Mouse (Mus musculus): ENCODE measurements around the gene Aldob.
"Not testable (repeated sequence)": the region's sequence is repeated elsewhere in the genome, so short reads cannot be mapped to it uniquely, and the experiment has no call there.

Gene Aldob

DNA sequence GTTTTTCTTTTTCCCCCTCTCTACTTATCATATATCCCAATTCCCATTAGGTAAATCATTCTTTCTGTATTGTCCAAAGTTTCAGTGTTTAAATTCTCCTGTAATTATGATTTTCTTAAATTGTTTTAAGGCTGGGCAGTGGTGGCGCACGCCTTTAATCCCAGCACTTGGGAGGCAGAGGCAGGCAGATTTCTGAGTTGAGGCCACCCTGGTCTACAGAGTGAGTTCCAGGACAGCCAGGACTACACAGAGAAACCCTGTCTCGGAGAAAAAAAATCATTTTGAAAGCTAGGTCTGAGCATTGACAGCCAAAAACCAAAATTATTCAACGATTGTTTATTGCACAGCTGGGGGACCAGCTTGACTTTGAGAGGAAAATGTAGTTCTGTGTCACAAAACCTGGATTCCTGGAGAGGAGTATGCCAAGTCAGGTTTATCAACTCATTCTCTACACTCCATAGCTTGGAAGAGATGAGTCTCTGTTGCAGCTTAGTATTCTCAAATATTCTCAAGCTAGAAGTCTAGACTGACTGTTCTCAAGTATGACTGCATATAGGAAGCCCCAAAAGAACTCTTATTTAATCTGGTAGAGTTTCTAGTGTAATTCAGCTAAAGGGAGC, 13.6 kb downstream of the Aldob start:
- DNase-seq (ENCODE audit: low read depth, low spot score), result no peak

GRCm38 (mm10) chr4:49535036-49535435, 14.3 kb downstream of the Aldob start:
- DNase-seq (ENCODE audit: low read depth, low spot score), result no peak

DNA sequence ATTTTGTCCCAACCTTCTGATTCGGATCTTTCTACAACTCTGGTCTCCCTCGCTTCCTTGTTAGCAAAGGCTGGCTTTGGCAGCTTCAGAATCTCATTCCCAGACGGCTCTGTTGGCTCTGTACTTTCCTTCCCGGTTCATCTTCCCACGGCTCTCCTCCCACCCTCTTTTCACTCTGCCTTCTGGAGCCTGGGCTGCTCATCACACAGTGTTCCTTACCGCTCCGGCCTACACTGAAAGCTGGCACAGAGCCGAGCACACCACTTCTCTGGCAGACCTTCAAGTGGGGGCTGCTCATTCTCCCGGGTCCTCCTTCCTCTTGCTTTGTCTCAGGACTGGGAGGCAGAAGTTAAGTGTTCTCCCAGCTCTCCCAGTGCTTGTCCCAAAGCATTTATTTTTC, 26.8 kb downstream of the Aldob start:
- DNase-seq (ENCODE audit: low read depth, low spot score), result peak; percentile 92

DNA sequence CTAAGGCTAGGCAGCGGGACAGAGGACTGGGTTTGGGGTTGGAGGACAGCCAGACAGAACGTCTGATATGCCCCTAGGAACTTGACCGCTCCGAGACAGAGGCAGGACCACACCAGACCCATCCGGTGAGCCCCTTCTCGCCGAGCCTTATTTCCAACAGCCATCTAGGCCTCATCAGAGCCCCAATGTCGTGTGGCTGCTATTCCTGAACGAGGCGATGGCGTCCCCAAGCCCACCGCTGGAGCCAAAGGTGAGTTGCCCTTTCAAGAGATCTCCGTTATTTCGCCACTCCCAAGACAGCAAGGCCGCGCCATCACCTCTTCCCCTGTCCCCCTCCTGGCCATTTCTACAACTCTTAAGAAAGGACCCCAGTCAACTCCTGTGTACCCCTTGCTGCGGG, 28.0 kb downstream of the Aldob start:
- no peak for DNase-seq (ENCODE audit: low read depth, low spot score)

- peak; percentile 99 for DNase-seq (ENCODE audit: low read depth, low spot score)
Measured at GRCm38 (mm10) chr4:49520572-49521340, 28.6 kb downstream of the Aldob start, which contains the start of the genes Mrpl50 and Zfp189. TSS of gene Mrpl50 (minus strand) at chr4:49521093. TSS of gene Zfp189 (plus strand) at chr4:49521176.

- DNase-seq (ENCODE audit: low read depth, low spot score), result peak; percentile 6
Measured at GRCm38 (mm10) chr4:49519476-49519875, 29.9 kb downstream of the Aldob start.

DNA sequence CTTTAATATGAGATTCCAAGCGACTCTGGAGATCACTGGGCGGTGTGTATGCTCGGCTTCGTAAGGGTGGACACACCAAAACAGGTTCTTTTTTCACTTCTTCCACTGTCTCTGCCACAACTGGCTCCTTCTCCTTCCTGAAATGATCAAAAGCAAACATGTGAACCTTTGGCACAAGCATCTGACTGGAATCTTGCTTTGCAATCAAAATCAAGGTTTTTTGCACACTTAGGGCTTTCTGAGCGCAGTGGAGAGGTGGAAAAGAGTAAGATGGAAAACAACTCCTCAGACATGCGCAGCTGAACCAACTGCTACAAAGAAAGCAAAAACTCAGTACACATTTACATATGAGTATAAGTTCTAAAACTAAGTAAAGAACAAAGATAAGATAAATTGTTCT, 34.9 kb downstream of the Aldob start:
- no peak for DNase-seq (ENCODE audit: low read depth, low spot score)

GRCm38 (mm10) chr4:49512636-49513035, 36.7 kb downstream of the Aldob start:
- no peak for DNase-seq (ENCODE audit: low read depth, low spot score)

DNA sequence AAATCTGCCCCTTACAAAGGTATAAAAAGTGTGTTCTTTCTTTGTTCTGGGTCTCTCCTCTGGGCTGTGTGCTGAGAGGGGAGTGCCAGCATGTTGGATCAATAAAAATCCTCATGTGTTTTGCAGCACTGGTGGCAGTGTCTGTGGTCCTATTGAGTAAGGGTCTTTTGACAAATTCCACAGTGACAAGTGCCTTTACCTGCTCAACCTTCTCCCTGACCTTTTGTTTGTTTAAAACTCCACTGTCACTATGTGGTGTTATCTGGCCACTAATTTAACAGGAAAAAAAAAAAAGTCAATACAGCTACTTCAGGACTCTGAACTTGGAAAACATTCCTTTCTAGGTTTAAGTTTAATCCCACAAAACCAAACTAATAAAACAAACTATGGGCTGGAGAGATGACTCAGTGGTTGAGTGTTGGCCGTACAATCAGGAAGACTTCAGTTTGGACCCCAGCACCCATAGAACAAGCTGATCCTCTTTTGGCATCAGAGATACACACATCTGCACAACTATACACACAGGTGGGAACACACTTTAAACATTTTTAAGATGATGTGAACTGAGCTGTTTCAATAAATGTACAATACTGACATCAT, 39.0 kb downstream of the Aldob start:
- DNase-seq (ENCODE audit: low read depth, low spot score), result not testable (repeated sequence)

DNA sequence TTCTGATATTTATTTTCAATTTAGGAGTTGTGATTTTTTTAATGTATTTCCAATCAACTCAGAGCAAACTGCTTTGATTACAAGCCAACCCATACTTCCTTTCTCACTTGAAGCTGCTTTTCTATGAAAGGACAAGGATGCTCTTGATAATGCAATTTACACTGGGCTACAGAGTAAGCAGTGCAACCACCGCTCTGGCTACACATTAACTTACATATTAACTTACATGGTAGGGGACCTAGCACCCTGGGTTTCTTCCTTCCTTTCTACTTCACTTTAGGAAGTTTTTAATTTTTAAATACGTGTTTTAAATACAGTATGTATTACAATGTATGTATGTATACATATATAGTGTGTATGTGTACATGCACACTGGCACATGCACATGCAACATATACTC, 40.2 kb downstream of the Aldob start:
- DNase-seq (ENCODE audit: low read depth, low spot score), result no peak

- DNase-seq (ENCODE audit: low read depth, low spot score), result no peak
Measured at GRCm38 (mm10) chr4:49506386-49506785, 43.0 kb downstream of the Aldob start, which contains the start of gene Baat. TSS of gene Baat (minus strand) at chr4:49506557.

DNA sequence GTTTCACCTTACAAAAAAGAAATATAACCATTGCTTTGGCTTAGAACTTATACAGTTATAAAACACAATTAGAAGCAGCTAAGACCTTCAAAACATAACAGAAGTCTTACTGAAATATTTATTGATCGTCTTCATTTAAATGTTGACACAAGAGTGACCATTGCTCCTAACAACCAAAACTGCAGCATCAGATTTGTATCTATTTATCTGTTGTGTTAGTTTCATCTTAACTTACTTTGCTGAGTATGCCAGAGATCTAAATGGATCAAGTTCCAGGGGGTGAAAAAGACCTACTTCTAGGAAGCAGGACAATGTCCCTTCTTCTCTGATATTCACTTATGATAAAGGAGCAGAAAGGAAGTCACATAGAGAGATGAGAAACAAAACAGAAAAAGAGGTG, 45.8 kb downstream of the Aldob start:
- DNase-seq (ENCODE audit: low read depth, low spot score), result no peak

All from brain, adult 2 months (tissue).